Mouse (Mus musculus): ENCODE data around the gene Tulp1.
"Not testable (repeated sequence)": the region's sequence is repeated elsewhere in the genome, so short reads cannot be mapped to it uniquely, and the experiment has no call there.

Tulp1 gene

GRCm38 (mm10) chr17:28337547-28337946 is 27.5 kb downstream of the Tulp1 start:
- no peak for DNase-seq (ENCODE audit: low read depth)

- DNase-seq (ENCODE audit: low read depth), result no peak
These were observed 29.8 kb downstream of the Tulp1 start for GRCm38 (mm10) chr17:28335267-28335666.

- DNase-seq (ENCODE audit: low read depth), result no peak
These were observed 32.0 kb downstream of the Tulp1 start for GRCm38 (mm10) chr17:28332915-28333546.

GRCm38 (mm10) chr17:28332113-28332914 is 32.7 kb downstream of the Tulp1 start:
- no peak for DNase-seq (ENCODE audit: low read depth)

GRCm38 (mm10) chr17:28331241-28332112 is 33.5 kb downstream of the Tulp1 start:
- no peak for DNase-seq (ENCODE audit: low read depth)

GRCm38 (mm10) chr17:28330590-28330989 is 34.4 kb downstream of the Tulp1 start:
- not testable (repeated sequence) for DNase-seq (ENCODE audit: low read depth)

- DNase-seq (ENCODE audit: low read depth), result no peak
These were observed 34.8 kb downstream of the Tulp1 start for GRCm38 (mm10) chr17:28330232-28330546.

GRCm38 (mm10) chr17:28329503-28330231 is 35.4 kb downstream of the Tulp1 start:
- DNase-seq (ENCODE audit: low read depth), result peak; percentile 49

- DNase-seq (ENCODE audit: low read depth), result no peak
These were observed 36.1 kb downstream of the Tulp1 start for GRCm38 (mm10) chr17:28328946-28329345.

- peak; percentile 99 for DNase-seq (ENCODE audit: low read depth)
These were observed 36.6 kb downstream of the Tulp1 start, which contains the start of gene Rpl10a for GRCm38 (mm10) chr17:28328366-28328928. TSS of gene Rpl10a (plus strand) at chr17:28328471.

- no peak for DNase-seq (ENCODE audit: low read depth)
These were observed 37.2 kb downstream of the Tulp1 start for GRCm38 (mm10) chr17:28327673-28328325.

- DNase-seq (ENCODE audit: low read depth), result no peak
These were observed 38.1 kb downstream of the Tulp1 start for GRCm38 (mm10) chr17:28326951-28327350.

- no peak for DNase-seq (ENCODE audit: low read depth)
These were observed 39.3 kb downstream of the Tulp1 start for GRCm38 (mm10) chr17:28325751-28326150.

GRCm38 (mm10) chr17:28324416-28324815 is 40.6 kb downstream of the Tulp1 start:
- DNase-seq (ENCODE audit: low read depth), result peak; percentile 38

GRCm38 (mm10) chr17:28323786-28324185 is 41.2 kb downstream of the Tulp1 start:
- no peak for DNase-seq (ENCODE audit: low read depth)

GRCm38 (mm10) chr17:28321700-28322099 is 43.3 kb downstream of the Tulp1 start:
- DNase-seq (ENCODE audit: low read depth), result no peak

- DNase-seq (ENCODE audit: low read depth), result no peak
These were observed 47.3 kb downstream of the Tulp1 start for GRCm38 (mm10) chr17:28317725-28318124.

- no peak for DNase-seq (ENCODE audit: low read depth)
These were observed 47.9 kb downstream of the Tulp1 start for GRCm38 (mm10) chr17:28317091-28317490.

GRCm38 (mm10) chr17:28316476-28316875 is 48.5 kb downstream of the Tulp1 start:
- DNase-seq (ENCODE audit: low read depth), result no peak

- no peak for DNase-seq (ENCODE audit: low read depth)
These were observed 49.3 kb downstream of the Tulp1 start for GRCm38 (mm10) chr17:28315611-28316160.

GRCm38 (mm10) chr17:28313880-28314225 is 51.2 kb downstream of the Tulp1 start:
- DNase-seq (ENCODE audit: low read depth), result no peak

All from induced T-regulatory cell, adult 2 months (primary cell).